Mouse (Mus musculus): ENCODE results near the gene Slc36a2.

Gene Slc36a2

DNA sequence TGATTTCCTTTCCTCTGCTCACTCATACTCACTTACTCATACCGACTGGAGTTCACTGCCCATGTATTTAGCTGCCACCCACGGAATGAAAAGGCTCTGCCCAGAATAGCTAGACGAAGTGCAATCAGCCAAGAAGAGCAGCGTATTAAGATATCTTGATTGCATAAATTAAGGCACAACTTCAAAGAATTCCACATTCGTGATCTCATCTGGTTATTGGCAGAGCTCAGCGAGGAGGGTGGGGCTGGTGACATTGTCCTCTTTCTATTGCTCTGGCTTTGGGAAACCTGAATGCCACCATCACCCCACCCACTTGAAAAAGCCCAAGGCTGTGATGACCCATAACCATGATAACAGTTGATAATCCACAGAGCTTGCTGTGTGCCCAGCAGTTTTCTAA, 56.9 kb downstream of the Slc36a2 start:
- no peak for TF ChIP-seq GATA4 (IDR thresholded peaks at IDR 0.05; ENCODE audit: insufficient replicate concordance, low read length)

GRCm38 (mm10) chr11:55126663-55127062, 58.2 kb downstream of the Slc36a2 start:
- TF ChIP-seq GATA4 (IDR thresholded peaks at IDR 0.05; ENCODE audit: insufficient replicate concordance, low read length): no peak

- no peak for TF ChIP-seq GATA4 (IDR thresholded peaks at IDR 0.05; ENCODE audit: insufficient replicate concordance, low read length)
Observed at GRCm38 (mm10) chr11:55121430-55121829, 63.4 kb downstream of the Slc36a2 start.

GRCm38 (mm10) chr11:55120821-55121271, 64.0 kb downstream of the Slc36a2 start:
- no peak for TF ChIP-seq GATA4 (IDR thresholded peaks at IDR 0.05; ENCODE audit: insufficient replicate concordance, low read length)

GRCm38 (mm10) chr11:55120279-55120678, 64.6 kb downstream of the Slc36a2 start:
- no peak for TF ChIP-seq GATA4 (IDR thresholded peaks at IDR 0.05; ENCODE audit: insufficient replicate concordance, low read length)

DNA sequence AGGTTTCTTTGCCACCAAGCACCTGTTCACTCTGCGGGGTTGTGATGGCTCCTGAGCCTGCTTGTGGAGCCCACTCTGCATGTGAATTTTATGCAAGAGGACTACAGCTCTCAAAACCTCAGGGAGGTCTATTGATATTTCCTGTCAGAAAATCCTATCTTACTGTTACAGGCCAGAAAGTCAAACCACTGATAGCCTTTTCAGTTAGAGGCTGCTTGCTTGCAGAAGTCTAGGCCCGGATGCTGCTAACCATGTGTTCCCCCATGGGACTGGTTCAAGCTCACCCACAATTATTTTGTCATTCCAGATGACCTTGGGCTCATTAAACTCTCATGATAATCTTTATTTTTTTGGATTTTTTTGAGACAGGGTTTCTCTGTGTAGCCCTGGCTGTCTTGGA, 67.8 kb downstream of the Slc36a2 start:
- no peak for TF ChIP-seq GATA4 (IDR thresholded peaks at IDR 0.05; ENCODE audit: insufficient replicate concordance, low read length)

DNA sequence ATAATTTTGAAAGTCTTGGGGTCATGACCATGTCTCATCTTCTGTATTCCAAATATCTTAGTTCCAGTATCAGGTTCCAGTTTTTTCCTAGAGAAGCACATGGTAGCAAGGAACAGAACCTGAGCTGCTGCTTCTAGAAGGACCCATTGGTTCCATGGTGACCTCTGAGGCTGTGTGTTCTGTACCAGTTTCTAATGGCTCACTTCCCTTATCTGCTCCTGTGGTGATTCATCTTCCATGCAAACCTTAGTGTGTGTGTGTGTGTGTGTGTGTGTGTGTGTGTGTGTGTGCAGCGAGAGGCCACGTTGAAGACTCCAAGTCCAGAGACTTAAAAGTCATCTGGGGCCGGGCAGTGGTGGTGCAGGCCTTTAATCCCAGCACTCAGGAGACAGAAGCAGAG, 68.9 kb downstream of the Slc36a2 start:
- TF ChIP-seq GATA4 (IDR thresholded peaks at IDR 0.05; ENCODE audit: insufficient replicate concordance, low read length): no peak

DNA sequence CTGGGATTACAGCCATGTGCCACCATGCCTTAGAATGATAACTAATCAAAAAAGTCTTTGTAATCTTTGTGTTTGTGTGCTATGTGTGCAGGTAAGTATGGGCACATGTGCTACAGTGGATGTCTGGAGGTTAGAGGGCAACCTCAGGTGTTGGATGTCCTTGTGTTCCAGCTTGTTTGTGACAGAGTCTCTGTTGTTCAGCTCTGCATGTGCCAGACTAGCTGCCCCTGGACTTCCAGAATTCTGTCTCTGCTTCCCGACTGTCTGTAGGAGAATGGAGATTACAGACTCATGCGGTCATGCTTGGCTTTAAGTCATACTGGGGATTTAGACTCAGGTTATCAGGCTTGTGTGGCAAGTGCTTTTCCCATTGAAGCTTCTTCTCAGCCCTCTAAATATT, 70.6 kb downstream of the Slc36a2 start:
- TF ChIP-seq GATA4 (IDR thresholded peaks at IDR 0.05; ENCODE audit: insufficient replicate concordance, low read length): no peak

DNA sequence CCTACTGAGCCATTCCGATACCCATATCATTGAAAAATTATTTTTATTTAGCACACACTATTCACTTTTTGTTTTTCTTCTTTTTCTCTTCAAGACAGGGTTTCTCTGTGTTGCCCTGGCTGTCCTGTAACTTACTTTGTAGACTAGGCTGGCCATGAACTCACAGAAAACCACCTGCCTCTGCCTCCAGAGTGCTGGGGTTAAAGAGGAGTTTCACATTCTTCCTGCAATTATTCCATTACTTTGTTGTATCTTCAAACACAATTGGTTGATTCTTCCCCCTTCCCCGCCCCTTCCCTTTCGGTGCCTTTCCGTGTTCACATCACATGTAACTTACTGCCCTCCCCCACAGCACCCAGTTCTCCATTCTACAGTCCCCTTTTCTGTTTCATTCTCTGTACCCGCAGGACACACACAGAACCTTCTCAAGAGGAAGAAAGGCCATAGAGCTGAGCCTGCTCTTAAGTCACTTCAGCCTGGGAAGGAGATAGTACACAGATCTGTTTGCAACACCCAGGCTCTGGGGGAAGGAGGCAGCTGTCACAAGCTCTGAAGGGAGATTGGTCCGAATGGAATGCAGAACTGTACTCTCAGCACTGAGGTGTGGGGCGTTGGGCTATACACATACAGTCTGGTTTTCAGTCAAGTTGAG, 71.5 kb downstream of the Slc36a2 start:
- TF ChIP-seq GATA4 (IDR thresholded peaks at IDR 0.05; ENCODE audit: insufficient replicate concordance, low read length): no peak

DNA sequence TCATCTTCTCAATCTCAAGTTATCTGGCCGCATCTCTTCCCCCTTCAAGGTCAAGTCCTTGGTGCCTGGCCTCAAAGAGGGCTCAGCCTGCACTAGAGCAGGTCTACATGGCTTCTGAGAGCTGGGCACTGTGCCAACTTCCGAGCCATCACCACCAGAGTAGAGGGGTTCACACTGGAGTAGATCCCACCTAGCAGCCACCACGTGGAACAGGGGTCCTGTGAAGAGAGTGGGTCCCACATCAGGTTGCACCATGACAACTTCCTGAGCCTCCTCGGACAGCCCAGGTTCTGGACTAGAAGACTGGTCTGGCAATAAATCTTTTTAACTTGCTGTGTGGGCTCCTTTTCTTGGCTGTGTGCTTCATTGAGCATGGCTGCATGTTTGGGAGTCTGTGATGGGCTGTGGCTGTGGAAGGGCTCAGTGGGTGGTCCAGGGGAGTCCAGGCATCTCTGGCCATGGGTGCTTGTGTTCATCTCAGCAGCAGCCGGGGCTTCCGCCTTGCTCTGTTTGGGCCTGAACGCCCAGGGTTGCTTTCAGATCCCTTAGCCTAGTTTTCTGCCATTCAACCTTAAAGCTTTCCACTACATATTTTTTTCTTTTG, 74.2 kb downstream of the Slc36a2 start:
- no peak for TF ChIP-seq GATA4 (IDR thresholded peaks at IDR 0.05; ENCODE audit: insufficient replicate concordance, low read length)

DNA sequence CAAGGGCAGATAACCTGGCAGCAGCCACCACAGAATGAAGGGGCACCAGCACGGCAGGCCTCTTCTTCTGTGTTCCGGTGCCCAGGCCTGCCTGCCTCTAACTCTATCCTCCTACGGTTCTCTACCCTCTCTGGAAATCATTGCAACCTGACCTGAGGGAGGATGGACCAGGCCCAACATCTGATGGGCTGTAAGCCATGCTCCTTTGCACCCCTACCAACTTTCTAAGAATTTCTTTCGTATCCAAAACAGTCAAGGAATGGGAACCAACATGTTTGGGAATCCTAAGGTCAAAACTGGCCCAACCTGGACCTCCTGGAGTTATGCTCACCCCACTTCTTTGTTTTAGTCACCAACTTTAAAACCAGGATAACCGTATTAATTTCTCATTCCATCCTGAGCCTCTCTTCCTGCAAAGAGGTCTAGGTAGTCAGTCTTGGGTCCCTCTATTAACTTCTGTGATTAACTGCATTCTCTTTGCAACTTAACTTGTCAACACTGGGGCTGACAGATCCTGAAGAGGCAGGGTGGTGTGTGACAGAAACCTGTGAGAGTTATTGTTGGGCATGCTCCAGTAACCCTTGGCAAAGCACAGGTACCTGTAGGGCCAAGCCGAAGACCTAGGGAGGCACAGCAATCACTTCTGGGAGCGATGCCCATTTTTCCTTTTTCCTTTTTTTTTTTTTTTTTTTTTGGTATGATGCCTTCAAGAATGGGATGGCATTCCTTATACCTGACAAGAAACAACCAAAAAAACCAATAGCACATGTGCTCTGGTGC, 75.2 kb downstream of the Slc36a2 start:
- TF ChIP-seq GATA4 (IDR thresholded peaks at IDR 0.05; ENCODE audit: insufficient replicate concordance, low read length): no peak

Measured in liver, adult (tissue).